Mouse (Mus musculus): ENCODE data around the gene Tmem214.

GRCm38 (mm10) chr5:30914101-30914635, 46.4 kb downstream of the Tmem214 start:
- TF ChIP-seq POLR2A (IDR thresholded peaks at IDR 0.05; ENCODE audit: borderline replicate concordance, control insufficient read depth, low read depth, low read length), result no peak
- no peak for TF ChIP-seq CTCF (IDR thresholded peaks at IDR 0.05; ENCODE audit: control insufficient read depth, insufficient read depth, low read length)
